Mouse (Mus musculus) left cerebral cortex, postnatal 10 days (tissue): ENCODE measurements around the gene Mapk8ip2. TPM values are rescaled to one million over a fixed set of nuclear protein-coding genes. Genes with fewer than 3 reads are reported as not detected.

Experiments used
- DNase-seq, 2 experiments: peaks; one replicate each; pipeline ENCODE4 v3.0.0; 2021 to 2022; ENCODE audit warnings: low spot score in 2 of 2, mixed read lengths in 1 of 2; ENCODE audit errors: extremely low spot score in 1 of 2
- intact Hi-C: fragments of 180-260 bp; cut with DNase I; formaldehyde crosslinking; loops from one replicate; pipeline ENCODE4 v1.15.1; 2025
- total RNA-seq, 2 experiments: library from RNA; stranded (reverse); gene quantifications; 2 replicates each; pipeline ENCODE4 v1.2.3; 2021

The Mapk8ip2 gene
- total RNA-seq, 2 experiments from 2014 or later = 189 to 195 TPM

DNA sequence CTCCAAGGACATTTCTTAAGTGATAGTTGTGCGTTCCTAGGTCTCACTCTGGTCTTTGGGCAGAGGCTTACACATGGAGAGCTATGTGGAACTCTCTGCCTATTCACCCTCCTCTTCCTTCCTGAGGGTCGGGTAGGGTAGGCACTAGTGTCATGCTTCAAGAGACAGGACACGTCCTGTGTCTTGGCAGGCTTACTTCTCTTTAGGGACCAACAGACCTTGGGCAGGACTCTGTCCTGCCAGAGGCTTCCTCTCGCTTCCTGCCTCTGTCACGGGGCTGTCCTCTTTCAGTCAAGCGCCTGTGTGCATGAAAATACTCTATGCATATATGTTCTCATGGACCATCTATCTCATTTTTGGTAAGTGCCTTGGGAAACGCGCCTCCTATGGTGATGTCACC, 54.0 kb downstream of the Mapk8ip2 start:
- intact Hi-C loops = no loop called here

DNA sequence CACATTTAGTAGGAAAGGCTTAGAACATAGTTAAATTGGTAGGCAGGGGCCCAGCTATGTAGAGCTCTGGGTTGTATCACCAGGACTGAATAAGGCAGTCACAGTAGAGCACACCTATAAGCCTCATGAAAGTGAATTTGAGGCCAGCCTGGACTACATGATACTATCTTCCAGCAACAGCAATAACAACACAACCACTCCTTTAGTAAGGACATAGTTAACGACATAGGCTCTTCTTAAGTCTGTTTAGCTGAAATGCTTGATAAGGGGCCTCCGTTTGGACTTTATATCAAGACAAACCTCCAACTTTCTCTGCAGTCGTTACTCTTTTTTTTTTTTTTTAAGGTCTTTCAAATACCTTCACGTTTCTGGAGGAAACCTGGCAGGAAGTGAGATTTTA, 59.0 kb downstream of the Mapk8ip2 start:
- DNase-seq = no peak
- intact Hi-C loops = no loop called here

More for the DNA sequence above, 54.0 kb downstream of the Mapk8ip2 start:
- DNase-seq = no peak

Other genes starting within 250 kb of the Mapk8ip2 start
- 100 to 1,000 TPM; 154 to 159 TPM for gene Ppp6r2, start 242.4 kb upstream of the Mapk8ip2 start, total RNA-seq
- gene Sbf1, start 138.6 kb upstream of the Mapk8ip2 start, total RNA-seq = 100 to 1,000 TPM; 180 to 205 TPM
- gene Adm2, start 131.2 kb upstream of the Mapk8ip2 start, total RNA-seq = not detected
- gene Miox, start 119.5 kb upstream of the Mapk8ip2 start, total RNA-seq = not detected
- gene Lmf2, start 98.3 kb upstream of the Mapk8ip2 start, total RNA-seq = 10 to 100 TPM; 17.2 to 23.0 TPM
- gene Ncaph2, start 98.2 kb upstream of the Mapk8ip2 start, total RNA-seq = 10 to 100 TPM; 88.3 to 93.1 TPM
- gene Sco2, start 80.1 kb upstream of the Mapk8ip2 start, total RNA-seq = 10 to 100 TPM; 28.6 to 30.5 TPM
- 1 to 10 TPM; 1.2 to 1.6 TPM for gene Tymp, start 76.9 kb upstream of the Mapk8ip2 start, total RNA-seq
- 1 to 10 TPM in 1 of 2 experiments, under 1 TPM in 1; 0.77 to 1.1 TPM for gene Odf3b, start 74.6 kb upstream of the Mapk8ip2 start, total RNA-seq
- not detected for gene Klhdc7b, start 69.0 kb upstream of the Mapk8ip2 start, total RNA-seq
- gene Syce3, start 43.4 kb upstream of the Mapk8ip2 start, total RNA-seq = not detected
- 1 to 10 TPM; 2.4 to 2.5 TPM for gene Cpt1b, start 28.1 kb upstream of the Mapk8ip2 start, total RNA-seq
- 1 to 10 TPM; 1.6 to 2.6 TPM for gene C730034F03Rik, start 24.3 kb upstream of the Mapk8ip2 start, total RNA-seq
- not detected for gene Gm44502, start 24.2 kb upstream of the Mapk8ip2 start, total RNA-seq
- 10 to 100 TPM; 54.3 to 55.5 TPM for gene Chkb, start 24.0 kb upstream of the Mapk8ip2 start, total RNA-seq
- gene Arsa, start 23.5 kb downstream of the Mapk8ip2 start, total RNA-seq = 10 to 100 TPM; 33.1 to 33.4 TPM
- gene Shank3, start 45.7 kb downstream of the Mapk8ip2 start, total RNA-seq = 100 to 1,000 TPM; 196 to 197 TPM
- 1 to 10 TPM; 2.0 to 3.0 TPM for gene Acr, start 114.4 kb downstream of the Mapk8ip2 start, total RNA-seq
- gene Rabl2, start 138.0 kb downstream of the Mapk8ip2 start, total RNA-seq = 10 to 100 TPM; 36.4 to 39.0 TPM